Mouse (Mus musculus) thymus, adult 2 months (tissue): ENCODE results near the gene Nrp1. TPM values are rescaled to one million over a fixed set of nuclear protein-coding genes. Genes with fewer than 3 reads are reported as not detected.

ENCODE experiments used
- DNase-seq: peaks from one replicate; pipeline ENCODE4 v3.0.0; 2021
- H3K27ac ChIP-seq: fragments of 200-500 bp; 2 replicates; pipeline ENCODE4 v1.5.1; 2012; ENCODE audit warnings: low read length, control low read depth; ENCODE audit not compliant: control insufficient read depth, insufficient read depth
- H3K27me3 ChIP-seq: fragments of 200-500 bp; 2 replicates; pipeline ENCODE4 v1.6.1; 2012; ENCODE audit warnings: mild to moderate bottlenecking, low read length, moderate library complexity, mixed read lengths; ENCODE audit not compliant: control insufficient read depth, insufficient read depth
- H3K36me3 ChIP-seq: fragments of 200-500 bp; 2 replicates; pipeline ENCODE4 v1.6.1; 2012; ENCODE audit warnings: mild to moderate bottlenecking, low read length, moderate library complexity; ENCODE audit not compliant: control insufficient read depth, insufficient read depth
- H3K4me1 ChIP-seq: fragments of 200-500 bp; replicated peaks from 2 replicates; pipeline ENCODE4 v1.6.1; 2012; ENCODE audit warnings: low read length; ENCODE audit not compliant: control insufficient read depth, insufficient read depth
- H3K4me3 ChIP-seq: fragments of 200-500 bp; 2 replicates; pipeline ENCODE4 v1.5.1; 2012; ENCODE audit warnings: mild to moderate bottlenecking, low read length, control low read depth, moderate library complexity; ENCODE audit not compliant: control insufficient read depth, insufficient read depth
- CTCF ChIP-seq: fragments of 200-500 bp; IDR thresholded peaks from 2 replicates; pipeline ENCODE4 v1.5.1; 2012; ENCODE audit warnings: mild to moderate bottlenecking, control low read depth, low read length, moderate library complexity, borderline replicate concordance; ENCODE audit not compliant: control insufficient read depth, poor library complexity, insufficient read depth; ENCODE audit errors: extremely low read depth
- POLR2A ChIP-seq: fragments of 200-500 bp; IDR thresholded peaks from 2 replicates; pipeline ENCODE4 v1.6.1; 2012; ENCODE audit warnings: mild to moderate bottlenecking, low read length, control low read depth, moderate library complexity; ENCODE audit not compliant: control insufficient read depth, poor library complexity, insufficient read depth; ENCODE audit errors: extremely low read depth
- WGBS: fragments of 180-500 bp; shearing (Covaris S2); methylation state at CpG from one replicate; pipeline ENCODE4 v1.1.7; 2018; 5-methylcytosine and 5-hydroxymethylcytosine counted together
- polyA plus RNA-seq: library from polyadenylated mRNA; depleted of rRNA; stranded (reverse); fragments of >200 nt; gene quantifications from 2 replicates; pipeline ENCODE4 v1.2.3, GENCODE M21; 2012

Nrp1 gene
- polyA plus RNA-seq, 1 experiment, result 18.4 TPM

GRCm38 (mm10) chr8:128504136-128504829 is 145.9 kb downstream of the Nrp1 start:
- no peaks in the 10 kb centered on the region for H3K27me3 ChIP-seq
- TF ChIP-seq POLR2A, result no peak
- no peak for TF ChIP-seq CTCF
- WGBS, result 64% methylated on average over 5 of the region's 5 CpGs

GRCm38 (mm10) chr8:128505866-128506265 is 147.5 kb downstream of the Nrp1 start:
- no peak for DNase-seq

More at GRCm38 (mm10) chr8:128504136-128504829, 145.9 kb downstream of the Nrp1 start:
- no peak overlapping the region for H3K4me3 ChIP-seq
- H3K4me1 ChIP-seq, result no peaks in the 10 kb centered on the region
- DNase-seq, result no peak
- H3K36me3 ChIP-seq, result peaks cover 3% of the 10 kb centered on the region; the same call in 1 of the 2 replicates
- H3K27ac ChIP-seq, result no peak overlapping the region

GRCm38 (mm10) chr8:128508723-128509122 is 150.3 kb downstream of the Nrp1 start:
- TF ChIP-seq POLR2A, result no peak
- no peak for TF ChIP-seq CTCF

More at GRCm38 (mm10) chr8:128505866-128506265, 147.5 kb downstream of the Nrp1 start:
- TF ChIP-seq CTCF (no peak), POLR2A (no peak)
- Histone ChIP-seq H3K36me3 (no peaks in the 10 kb centered on the region; the same call in 1 of the 2 replicates), H3K27me3 (no peaks in the 10 kb centered on the region), H3K4me1 (no peaks in the 10 kb centered on the region), H3K27ac (no peak overlapping the region), H3K4me3 (no peak overlapping the region)

GRCm38 (mm10) chr8:128511021-128511420 is 152.6 kb downstream of the Nrp1 start:
- Histone ChIP-seq H3K36me3 (no peaks in the 10 kb centered on the region), H3K4me3 (no peak overlapping the region), H3K27me3 (no peaks in the 10 kb centered on the region), H3K27ac (no peak overlapping the region), H3K4me1 (no peaks in the 10 kb centered on the region)
- DNase-seq, result no peak
- no peak for TF ChIP-seq CTCF
- no peak for TF ChIP-seq POLR2A

More at GRCm38 (mm10) chr8:128508723-128509122, 150.3 kb downstream of the Nrp1 start:
- Histone ChIP-seq H3K36me3 (no peaks in the 10 kb centered on the region), H3K27me3 (no peaks in the 10 kb centered on the region), H3K4me1 (no peaks in the 10 kb centered on the region), H3K4me3 (no peak overlapping the region), H3K27ac (no peak overlapping the region)
- no peak for DNase-seq

- no peaks in the 10 kb centered on the region for H3K36me3 ChIP-seq
- no peaks in the 10 kb centered on the region for H3K27me3 ChIP-seq
- no peak overlapping the region for H3K27ac ChIP-seq
- no peak overlapping the region for H3K4me3 ChIP-seq
- H3K4me1 ChIP-seq, result peaks cover 1% of the 10 kb centered on the region; the same call in 1 of the 2 replicates
- WGBS, result 84% methylated on average over 1 of the region's 1 CpGs
- TF ChIP-seq CTCF, result no peak
- no peak for DNase-seq
Measured at GRCm38 (mm10) chr8:128511732-128512131, 153.3 kb downstream of the Nrp1 start.

GRCm38 (mm10) chr8:128516846-128517446 is 158.5 kb downstream of the Nrp1 start:
- WGBS, result 22% methylated on average over 3 of the region's 3 CpGs
- TF ChIP-seq CTCF (no peak), POLR2A (no peak)
- DNase-seq, result peak; percentile 5
- no peak overlapping the region for H3K4me3 ChIP-seq
- H3K36me3 ChIP-seq, result no peaks in the 10 kb centered on the region
- H3K27ac ChIP-seq, result no peak overlapping the region; the same call in 1 of the 2 replicates
- no peaks in the 10 kb centered on the region for H3K27me3 ChIP-seq
- H3K4me1 ChIP-seq, result peaks cover 7% of the 10 kb centered on the region

GRCm38 (mm10) chr8:128517546-128518102 is 159.2 kb downstream of the Nrp1 start:
- no peak overlapping the region for H3K4me3 ChIP-seq
- WGBS, result 26% methylated on average over 4 of the region's 4 CpGs
- no peak for DNase-seq
- H3K27me3 ChIP-seq, result no peaks in the 10 kb centered on the region
- no peak overlapping the region for H3K27ac ChIP-seq
- no peaks in the 10 kb centered on the region for H3K36me3 ChIP-seq
- H3K4me1 ChIP-seq, result peaks cover 7% of the 10 kb centered on the region
- TF ChIP-seq CTCF (no peak), POLR2A (no peak)
